Mouse (Mus musculus) retina, adult 2 months (tissue): ENCODE measurements at regions not wholly inside any gene's neighbourhood (a gene's known extent, or its start where the extent isn't known, plus 50 kb on each side); places are given as distances from the start of the nearest gene placed in this dataset.

Experiments
- DNase-seq: peaks from one replicate; pipeline ENCODE4 v3.0.0-alpha.2; 2012; ENCODE audit warnings: low read depth, low spot score

DNA sequence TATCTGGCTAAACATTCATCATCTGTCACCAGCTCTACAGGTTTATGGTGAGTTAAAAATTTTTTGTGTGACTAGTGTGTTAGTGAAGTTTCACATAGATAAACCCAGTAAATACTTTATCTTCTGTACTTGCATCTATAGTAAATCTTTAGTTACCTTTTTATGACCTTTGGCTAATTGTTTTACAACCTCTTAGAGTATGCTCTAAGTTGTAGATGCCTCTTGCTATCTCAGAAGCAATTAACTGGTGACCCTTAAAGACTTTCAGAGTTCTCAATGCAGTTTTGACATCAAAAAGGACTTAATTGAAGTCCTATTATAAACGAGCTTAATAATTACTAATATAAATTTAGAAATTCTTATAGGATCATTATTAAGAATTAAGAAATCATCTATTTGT is 265.6 kb downstream of the Hivep2 start:
- DNase-seq = no peak

- no peak for DNase-seq
These were observed 251.4 kb downstream of the Hivep2 start for GRCm38 (mm10) chr10:14217284-14217683.

- DNase-seq = no peak
These were observed 250.5 kb downstream of the Hivep2 start for GRCm38 (mm10) chr10:14216191-14216992.

DNA sequence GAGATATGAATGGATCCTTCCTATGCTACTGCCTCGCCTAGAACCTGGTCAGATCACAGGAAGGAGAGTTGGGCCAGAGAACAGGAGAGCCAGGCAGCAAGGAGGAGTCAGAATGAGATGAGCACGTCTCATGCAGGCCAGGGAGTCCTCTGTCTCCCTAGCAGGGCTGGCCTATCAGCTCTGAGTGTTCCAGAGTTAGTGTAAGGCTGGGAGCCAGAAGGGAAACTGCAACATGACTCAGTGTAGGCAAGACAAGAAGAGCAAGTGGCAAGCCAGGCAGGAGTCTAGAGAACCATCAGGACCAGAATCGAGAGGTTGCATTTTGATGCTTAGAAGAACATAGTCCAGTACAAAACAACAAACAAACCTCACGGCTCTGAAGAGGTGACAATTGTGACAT is 249.6 kb downstream of the Hivep2 start:
- no peak for DNase-seq

DNA sequence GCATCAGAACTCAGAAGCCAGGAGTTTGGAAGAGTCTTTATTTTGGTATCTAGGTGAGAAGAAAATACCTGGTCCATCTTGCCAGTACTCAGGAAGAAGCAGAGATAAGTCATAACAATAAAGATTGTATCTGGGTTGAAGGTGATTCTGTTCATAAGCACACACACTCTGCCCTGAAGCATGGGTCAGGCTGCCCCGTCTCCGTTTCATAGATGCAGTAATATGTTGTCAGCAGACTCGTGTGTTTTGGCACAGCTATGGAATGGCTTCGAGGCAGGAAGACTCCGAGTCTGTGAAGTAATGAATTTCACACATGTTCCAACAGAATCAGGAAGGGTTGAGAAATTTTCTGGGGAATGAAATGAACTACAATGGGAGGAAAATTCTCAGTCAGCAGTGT is 247.7 kb downstream of the Hivep2 start:
- no peak for DNase-seq

- no peak for DNase-seq
These were observed 246.1 kb downstream of the Hivep2 start for GRCm38 (mm10) chr10:14211926-14212325.

GRCm38 (mm10) chr10:14211481-14211880 is 245.6 kb downstream of the Hivep2 start:
- DNase-seq = no peak

DNA sequence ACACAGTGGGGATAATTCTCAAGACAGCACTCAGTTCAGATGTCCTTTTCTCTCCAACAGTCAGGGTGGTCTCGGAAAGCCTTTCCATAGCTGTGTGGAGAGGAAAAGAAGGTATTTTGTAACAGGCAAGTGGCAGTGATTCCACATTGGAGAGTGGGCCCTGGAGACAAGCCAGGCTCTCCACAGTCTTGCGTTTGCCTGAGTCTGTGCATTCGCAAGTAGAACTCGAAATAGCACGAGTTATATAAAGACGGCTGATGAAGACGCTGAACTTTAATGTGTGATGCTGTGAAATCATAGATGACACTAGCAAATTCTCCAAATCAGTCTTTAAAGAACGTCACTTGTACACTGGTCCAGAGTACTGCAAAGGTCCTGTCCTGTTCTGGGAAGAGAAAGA is 244.6 kb downstream of the Hivep2 start:
- DNase-seq = no peak

GRCm38 (mm10) chr10:14210045-14210444 is 244.2 kb downstream of the Hivep2 start:
- DNase-seq = no peak

DNA sequence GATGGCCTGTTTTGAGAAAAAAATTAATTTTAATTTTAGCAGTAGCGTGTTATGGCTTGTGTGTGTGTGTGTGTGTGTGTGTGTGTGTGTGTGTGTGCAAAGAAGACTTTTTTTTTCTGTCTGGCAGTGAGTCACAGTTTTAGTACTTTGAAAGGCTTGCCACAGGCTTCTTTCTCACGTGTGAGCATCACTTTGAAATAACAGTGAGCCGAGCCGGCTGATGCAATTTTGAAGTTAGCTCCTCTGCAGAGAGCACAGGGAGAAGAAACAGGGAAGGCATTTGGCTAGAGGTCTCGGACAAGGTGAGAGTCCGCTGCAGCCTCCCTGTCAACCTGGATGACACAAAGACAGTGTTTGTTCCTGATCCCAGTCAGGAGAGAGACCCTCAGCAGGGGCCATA is 242.3 kb downstream of the Hivep2 start:
- no peak for DNase-seq

GRCm38 (mm10) chr10:14207616-14208015 is 241.7 kb downstream of the Hivep2 start:
- DNase-seq = no peak

DNA sequence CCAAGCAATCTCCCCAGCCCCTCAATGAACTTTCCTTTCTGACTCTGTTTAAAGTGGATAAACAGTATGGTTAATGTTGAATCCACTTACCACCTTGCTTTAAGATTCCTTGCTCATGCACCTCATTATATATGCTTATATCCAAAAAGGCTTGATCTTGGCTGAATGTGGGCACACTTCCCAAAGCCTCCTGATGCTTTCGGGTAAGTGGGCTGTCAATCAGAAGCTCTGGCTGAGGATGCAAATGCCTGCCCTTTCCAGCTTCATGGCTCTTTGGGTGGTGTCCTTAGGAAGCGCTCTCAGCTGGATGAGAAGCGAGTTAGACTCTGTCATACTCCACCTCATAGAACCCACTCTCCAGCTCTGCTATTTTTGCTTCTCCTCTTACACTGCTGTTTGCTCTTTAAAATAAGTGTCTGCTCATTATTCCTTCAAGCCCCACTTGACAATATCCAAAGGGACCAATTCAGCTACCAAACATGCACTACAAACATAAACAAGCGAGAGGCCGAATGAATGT is 241.2 kb downstream of the Hivep2 start:
- DNase-seq = no peak
